Mouse (Mus musculus) liver, adult 2 months (tissue): ENCODE measurements around the gene Tmem50b. TPM values are rescaled to one million over a fixed set of nuclear protein-coding genes. Genes with fewer than 3 reads are reported as not detected.

Experiments
- DNase-seq: peaks from one replicate; pipeline ENCODE4 v3.0.0-alpha.2; 2011; ENCODE audit warnings: low read depth, low spot score; ENCODE audit errors: extremely low read depth
- H3K27ac ChIP-seq: fragments of 200-500 bp; replicated peaks from 2 replicates; pipeline ENCODE4 v1.5.1; 2012; ENCODE audit warnings: low read depth, mild to moderate bottlenecking, control low read depth, inconsistent platforms, low read length; ENCODE audit not compliant: insufficient read depth
- H3K27me3 ChIP-seq: fragments of 200-500 bp; 2 replicates; pipeline ENCODE4 v1.6.1; 2012; ENCODE audit warnings: mild to moderate bottlenecking, moderate library complexity, low read length, inconsistent platforms; ENCODE audit not compliant: control insufficient read depth, insufficient read depth
- H3K36me3 ChIP-seq: fragments of 200-500 bp; 2 replicates; pipeline ENCODE4 v1.6.1; 2012; ENCODE audit warnings: low read length, inconsistent platforms; ENCODE audit not compliant: control insufficient read depth, insufficient read depth
- H3K4me1 ChIP-seq: fragments of 200-500 bp; 2 replicates; pipeline ENCODE4 v1.6.1; 2011; ENCODE audit warnings: low read length; ENCODE audit not compliant: control insufficient read depth, insufficient read depth
- H3K4me3 ChIP-seq: fragments of 200-500 bp; 2 replicates; pipeline ENCODE4 v1.5.1; 2011; ENCODE audit warnings: low read depth, mild to moderate bottlenecking, control low read depth, low read length, moderate library complexity; ENCODE audit not compliant: insufficient read depth
- H3K79me2 ChIP-seq: fragments of 200-500 bp; 2 replicates; pipeline ENCODE4 v1.6.1; 2012; ENCODE audit warnings: inconsistent platforms, mild to moderate bottlenecking, low read length, moderate library complexity; ENCODE audit not compliant: control insufficient read depth, insufficient read depth
- H3K9ac ChIP-seq: fragments of 200-500 bp; 2 replicates; pipeline ENCODE4 v1.6.1; 2012; ENCODE audit warnings: low read depth, mild to moderate bottlenecking, control low read depth, inconsistent platforms, low read length
- CTCF ChIP-seq: fragments of 200-500 bp; IDR thresholded peaks from 2 replicates; pipeline ENCODE4 v1.5.1; 2011; ENCODE audit warnings: low read depth, low read length, control low read depth
- POLR2A ChIP-seq: fragments of 200-500 bp; IDR thresholded peaks from 2 replicates; pipeline ENCODE4 v1.6.1; 2011; ENCODE audit warnings: low read length, control low read depth; ENCODE audit not compliant: insufficient read depth; ENCODE audit errors: extremely low read depth
- WGBS: fragments of 180-500 bp; shearing (Covaris S2); methylation state at CpG from one replicate; pipeline ENCODE4 v1.1.7; 2018; 5-methylcytosine and 5-hydroxymethylcytosine counted together
- polyA plus RNA-seq: library from polyadenylated mRNA; depleted of rRNA; stranded (reverse); fragments of >200 nt; gene quantifications from 2 replicates; pipeline ENCODE4 v1.2.3, GENCODE M21; 2012
- total RNA-seq: library from RNA; depleted of rRNA; stranded (reverse); fragments of >200 nt; gene quantifications from 2 replicates; pipeline ENCODE4 v1.2.3, GENCODE M21; 2014

Tmem50b gene
- total and polyA plus RNA-seq, 2 experiments: 3.0 to 6.2 TPM

GRCm38 (mm10) chr16:91606958-91607357 is 9.4 kb upstream of the Tmem50b start:
- Histone ChIP-seq H3K4me1 (no peaks in the 10 kb centered on the region), H3K27me3 (no peaks in the 10 kb centered on the region; the same call in 1 of the 2 replicates), H3K79me2 (no peaks in the 10 kb centered on the region), H3K9ac (no peak overlapping the region), H3K27ac (no peak overlapping the region), H3K4me3 (no peak overlapping the region), H3K36me3 (no peaks in the 10 kb centered on the region)
- 81% methylated on average over 8 of the region's 8 CpGs for WGBS
- TF ChIP-seq CTCF (no peak), POLR2A (no peak)
- DNase-seq: peak; percentile 23

- Histone ChIP-seq H3K36me3 (no peaks in the 10 kb centered on the region), H3K27me3 (no peaks in the 10 kb centered on the region; the same call in 1 of the 2 replicates), H3K79me2 (no peaks in the 10 kb centered on the region), H3K9ac (no peak overlapping the region), H3K27ac (no peak overlapping the region), H3K4me1 (no peaks in the 10 kb centered on the region), H3K4me3 (no peak overlapping the region)
- 77% methylated on average over 6 of the region's 6 CpGs for WGBS
- DNase-seq: no peak
- TF ChIP-seq POLR2A: no peak
Observed at GRCm38 (mm10) chr16:91605156-91605555, 7.6 kb upstream of the Tmem50b start.

GRCm38 (mm10) chr16:91601693-91602092 is 4.1 kb upstream of the Tmem50b start:
- peaks cover 3% of the 10 kb centered on the region for H3K4me1 ChIP-seq
- WGBS: 79% methylated on average over 9 of the region's 9 CpGs
- no peak overlapping the region for H3K4me3 ChIP-seq
- H3K27me3 ChIP-seq: no peaks in the 10 kb centered on the region; the same call in 1 of the 2 replicates
- H3K79me2 ChIP-seq: peaks cover 5% of the 10 kb centered on the region
- H3K36me3 ChIP-seq: no peaks in the 10 kb centered on the region
- no peak overlapping the region for H3K9ac ChIP-seq
- no peak for DNase-seq
- no peak for TF ChIP-seq POLR2A
- TF ChIP-seq CTCF: no peak
- H3K27ac ChIP-seq: no peak overlapping the region

DNA sequence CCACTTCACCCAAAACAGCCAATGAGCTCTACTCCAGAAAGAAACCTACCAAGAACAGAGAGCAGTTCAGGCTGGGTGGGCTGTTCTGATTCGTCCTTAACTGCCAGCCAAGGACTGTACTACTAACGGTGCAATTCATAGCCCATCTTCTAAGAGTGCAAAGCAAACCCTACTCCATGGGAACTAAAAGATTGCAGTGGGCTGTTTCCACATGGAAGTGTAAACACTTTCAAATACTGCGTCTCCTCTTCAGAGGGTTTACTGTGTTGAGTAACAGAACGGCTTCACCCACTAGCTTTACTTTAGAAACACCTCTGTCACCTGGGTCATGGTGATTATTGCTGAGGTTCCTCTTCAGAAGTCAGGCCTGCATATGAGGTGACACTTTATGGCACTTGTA is 3.5 kb upstream of the Tmem50b start:
- Histone ChIP-seq H3K4me3 (no peak overlapping the region), H3K27ac (no peak overlapping the region), H3K36me3 (no peaks in the 10 kb centered on the region), H3K27me3 (no peaks in the 10 kb centered on the region; the same call in 1 of the 2 replicates), H3K4me1 (peaks cover 7% of the 10 kb centered on the region), H3K79me2 (peaks cover 5% of the 10 kb centered on the region), H3K9ac (no peak overlapping the region)
- no peak for DNase-seq
- TF ChIP-seq POLR2A: no peak
- no peak for TF ChIP-seq CTCF
- WGBS: 60% methylated on average over 4 of the region's 4 CpGs

DNA sequence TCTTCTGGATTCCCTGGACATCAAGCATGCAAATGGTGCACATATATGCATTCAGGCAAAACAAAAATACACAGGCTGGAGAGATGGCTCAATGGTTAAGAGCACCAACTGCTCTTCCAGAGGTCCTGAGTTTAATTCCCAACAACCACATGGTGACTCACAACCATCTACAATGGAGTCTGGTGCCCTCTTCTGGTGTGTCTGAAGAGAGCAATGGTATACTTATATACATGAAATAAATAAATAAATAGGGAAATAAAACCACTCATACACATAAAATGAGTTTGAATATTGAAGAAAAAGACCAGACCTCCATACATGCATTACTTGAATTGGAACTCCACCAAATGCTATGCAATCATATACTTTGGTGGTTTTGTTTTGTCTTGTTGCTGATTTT is 1.6 kb upstream of the Tmem50b start:
- H3K79me2 ChIP-seq: peaks cover 14% of the 10 kb centered on the region
- H3K27me3 ChIP-seq: no peaks in the 10 kb centered on the region; the same call in 1 of the 2 replicates
- peaks cover 7% of the 10 kb centered on the region for H3K4me1 ChIP-seq
- H3K9ac ChIP-seq: no peak overlapping the region
- no peak overlapping the region for H3K27ac ChIP-seq
- TF ChIP-seq CTCF (no peak), POLR2A (no peak)
- H3K4me3 ChIP-seq: no peak overlapping the region
- H3K36me3 ChIP-seq: no peaks in the 10 kb centered on the region
- DNase-seq: peak; percentile 35

- peak overlapping the region; percentile 60 for H3K27ac ChIP-seq
- no peaks in the 10 kb centered on the region for H3K27me3 ChIP-seq
- no peak for DNase-seq
- peaks cover 25% of the 10 kb centered on the region for H3K79me2 ChIP-seq
- TF ChIP-seq CTCF (no peak), POLR2A (peak; percentile 47; the same call in 1 of the 2 replicates)
- WGBS: 2% methylated on average over 75 of the region's 75 CpGs
- H3K9ac ChIP-seq: peak overlapping the region; percentile 80
- H3K36me3 ChIP-seq: no peaks in the 10 kb centered on the region
- peak overlapping the region; percentile 85 for H3K4me3 ChIP-seq
- peaks cover 7% of the 10 kb centered on the region for H3K4me1 ChIP-seq
Observed at GRCm38 (mm10) chr16:91596779-91597671, 575 bp downstream of the Tmem50b start.
